Mouse (Mus musculus): ENCODE measurements at regions not wholly inside any gene's neighbourhood (a gene's known extent, or its start where the extent isn't known, plus 50 kb on each side); places are given as distances from the start of the nearest gene placed in this dataset.

GRCm38 (mm10) chr4:124134341-124135164 is 216.7 kb upstream of the 4930535I16Rik start:
- ATAC-seq, result no peak
- Histone ChIP-seq H3K27ac (ENCODE audit: low read depth) (no peak overlapping the region), H3K4me2 (ENCODE audit: low read depth, low read length) (no peak overlapping the region), H3K4me1 (ENCODE audit: insufficient read depth) (no peaks in the 10 kb centered on the region), H3K9me3 (ENCODE audit: low read length) (no peaks in the 10 kb centered on the region), H3K9ac (replicated peaks) (no peak overlapping the region), H3K27me3 (ENCODE audit: insufficient read depth, low read length) (no peaks in the 10 kb centered on the region), H3K36me3 (replicated peaks; ENCODE audit: insufficient read depth, low read length) (no peaks in the 10 kb centered on the region), H3K4me3 (ENCODE audit: low read depth, low read length) (no peak overlapping the region)
- no peak for DNase-seq
- TF ChIP-seq EP300 (IDR thresholded peaks at IDR 0.05; ENCODE audit: low read depth) (no peak), CTCF (IDR thresholded peaks at IDR 0.05; ENCODE audit: low read depth) (no peak)
- 15% methylated on average over 6 of the region's 6 CpGs for WGBS (ENCODE audit: insufficient replicate concordance)

- no peaks in the 10 kb centered on the region for H3K36me3 ChIP-seq (replicated peaks; ENCODE audit: insufficient read depth, low read length)
- DNase-seq, result no peak
- TF ChIP-seq EP300 (IDR thresholded peaks at IDR 0.05; ENCODE audit: low read depth) (no peak), CTCF (IDR thresholded peaks at IDR 0.05; ENCODE audit: low read depth) (peak; percentile 47)
Observed at GRCm38 (mm10) chr4:124130946-124131345, 213.1 kb upstream of the 4930535I16Rik start.

GRCm38 (mm10) chr4:124126258-124126657 is 208.4 kb upstream of the 4930535I16Rik start:
- Histone ChIP-seq H3K4me1 (ENCODE audit: insufficient read depth) (no peaks in the 10 kb centered on the region), H3K9me3 (ENCODE audit: low read length) (no peaks in the 10 kb centered on the region), H3K27ac (ENCODE audit: low read depth) (no peak overlapping the region), H3K4me3 (ENCODE audit: low read depth, low read length) (no peak overlapping the region), H3K4me2 (ENCODE audit: low read depth, low read length) (no peak overlapping the region), H3K9ac (replicated peaks) (no peak overlapping the region), H3K36me3 (replicated peaks; ENCODE audit: insufficient read depth, low read length) (no peaks in the 10 kb centered on the region), H3K27me3 (ENCODE audit: insufficient read depth, low read length) (no peaks in the 10 kb centered on the region)
- WGBS (ENCODE audit: insufficient replicate concordance), result 80% methylated on average over 8 of the region's 8 CpGs
- TF ChIP-seq CTCF (IDR thresholded peaks at IDR 0.05; ENCODE audit: low read depth) (no peak), EP300 (IDR thresholded peaks at IDR 0.05; ENCODE audit: low read depth) (no peak)
- no peak for DNase-seq
- ATAC-seq, result no peak

More at GRCm38 (mm10) chr4:124130946-124131345, 213.1 kb upstream of the 4930535I16Rik start:
- 61% methylated on average over 5 of the region's 5 CpGs for WGBS (ENCODE audit: insufficient replicate concordance)
- H3K4me1 ChIP-seq (ENCODE audit: insufficient read depth), result no peaks in the 10 kb centered on the region
- no peaks in the 10 kb centered on the region for H3K27me3 ChIP-seq (ENCODE audit: insufficient read depth, low read length)
- H3K27ac ChIP-seq (ENCODE audit: low read depth), result no peak overlapping the region
- H3K4me3 ChIP-seq (ENCODE audit: low read depth, low read length), result no peak overlapping the region
- H3K9me3 ChIP-seq (ENCODE audit: low read length), result no peaks in the 10 kb centered on the region
- H3K9ac ChIP-seq (replicated peaks), result no peak overlapping the region
- no peak overlapping the region for H3K4me2 ChIP-seq (ENCODE audit: low read depth, low read length)
- ATAC-seq, result no peak

GRCm38 (mm10) chr4:124120334-124120733 is 202.5 kb upstream of the 4930535I16Rik start:
- H3K9me3 ChIP-seq (ENCODE audit: low read length), result no peaks in the 10 kb centered on the region
- no peak overlapping the region for H3K4me2 ChIP-seq (ENCODE audit: low read depth, low read length)
- no peaks in the 10 kb centered on the region for H3K27me3 ChIP-seq (ENCODE audit: insufficient read depth, low read length)
- no peaks in the 10 kb centered on the region for H3K36me3 ChIP-seq (replicated peaks; ENCODE audit: insufficient read depth, low read length)
- H3K4me3 ChIP-seq (ENCODE audit: low read depth, low read length), result no peak overlapping the region
- WGBS (ENCODE audit: insufficient replicate concordance), result 64% methylated on average over 6 of the region's 6 CpGs
- TF ChIP-seq EP300 (IDR thresholded peaks at IDR 0.05; ENCODE audit: low read depth) (no peak), CTCF (IDR thresholded peaks at IDR 0.05; ENCODE audit: low read depth) (no peak)
- H3K9ac ChIP-seq (replicated peaks), result no peak overlapping the region
- ATAC-seq (no peak), DNase-seq (no peak)
- H3K27ac ChIP-seq (ENCODE audit: low read depth), result no peak overlapping the region
- H3K4me1 ChIP-seq (ENCODE audit: insufficient read depth), result no peaks in the 10 kb centered on the region

GRCm38 (mm10) chr4:124113856-124114345 is 196.1 kb upstream of the 4930535I16Rik start:
- H3K4me2 ChIP-seq (ENCODE audit: low read depth, low read length), result no peak overlapping the region
- no peak for ATAC-seq
- H3K36me3 ChIP-seq (replicated peaks; ENCODE audit: insufficient read depth, low read length), result no peaks in the 10 kb centered on the region
- no peaks in the 10 kb centered on the region for H3K27me3 ChIP-seq (ENCODE audit: insufficient read depth, low read length)
- H3K9ac ChIP-seq (replicated peaks), result no peak overlapping the region
- H3K4me3 ChIP-seq (ENCODE audit: low read depth, low read length), result no peak overlapping the region
- no peak for DNase-seq
- no peak for TF ChIP-seq EP300 (IDR thresholded peaks at IDR 0.05; ENCODE audit: low read depth)
- no peak for TF ChIP-seq CTCF (IDR thresholded peaks at IDR 0.05; ENCODE audit: low read depth)
- WGBS (ENCODE audit: insufficient replicate concordance), result 69% methylated on average over 12 of the region's 12 CpGs
- no peak overlapping the region for H3K27ac ChIP-seq (ENCODE audit: low read depth)
- no peaks in the 10 kb centered on the region for H3K9me3 ChIP-seq (ENCODE audit: low read length)
- H3K4me1 ChIP-seq (ENCODE audit: insufficient read depth), result no peaks in the 10 kb centered on the region

- Histone ChIP-seq H3K4me3 (ENCODE audit: low read depth, low read length) (no peak overlapping the region), H3K4me2 (ENCODE audit: low read depth, low read length) (no peak overlapping the region), H3K4me1 (ENCODE audit: insufficient read depth) (no peaks in the 10 kb centered on the region), H3K9me3 (ENCODE audit: low read length) (no peaks in the 10 kb centered on the region), H3K27me3 (ENCODE audit: insufficient read depth, low read length) (no peaks in the 10 kb centered on the region), H3K9ac (replicated peaks) (no peak overlapping the region), H3K36me3 (replicated peaks; ENCODE audit: insufficient read depth, low read length) (no peaks in the 10 kb centered on the region), H3K27ac (ENCODE audit: low read depth) (no peak overlapping the region)
- 57% methylated on average over 8 of the region's 8 CpGs for WGBS (ENCODE audit: insufficient replicate concordance)
- ATAC-seq (no peak), DNase-seq (peak; percentile 25)
- TF ChIP-seq EP300 (IDR thresholded peaks at IDR 0.05; ENCODE audit: low read depth) (no peak), CTCF (IDR thresholded peaks at IDR 0.05; ENCODE audit: low read depth) (peak; percentile 61)
Observed at GRCm38 (mm10) chr4:124110705-124111104, 192.9 kb upstream of the 4930535I16Rik start.

Data from liver, postnatal 0 days (tissue).